Mouse (Mus musculus) kidney, adult 2 months (tissue): ENCODE measurements around the gene Rab30.

Experiments used
- CTCF ChIP-seq: fragments of 200-500 bp; conservative IDR thresholded peaks from 2 replicates; pipeline ENCODE4 v1.5.1; 2011; ENCODE audit warnings: low read depth, mild to moderate bottlenecking, control low read depth, low read length, moderate library complexity, mixed read lengths; ENCODE audit not compliant: insufficient read depth, insufficient read length
- POLR2A ChIP-seq: fragments of 200-500 bp; IDR thresholded peaks from one replicate; pipeline ENCODE4 v1.6.1; 2011; ENCODE audit warnings: low read depth, low read length, control low read depth

DNA sequence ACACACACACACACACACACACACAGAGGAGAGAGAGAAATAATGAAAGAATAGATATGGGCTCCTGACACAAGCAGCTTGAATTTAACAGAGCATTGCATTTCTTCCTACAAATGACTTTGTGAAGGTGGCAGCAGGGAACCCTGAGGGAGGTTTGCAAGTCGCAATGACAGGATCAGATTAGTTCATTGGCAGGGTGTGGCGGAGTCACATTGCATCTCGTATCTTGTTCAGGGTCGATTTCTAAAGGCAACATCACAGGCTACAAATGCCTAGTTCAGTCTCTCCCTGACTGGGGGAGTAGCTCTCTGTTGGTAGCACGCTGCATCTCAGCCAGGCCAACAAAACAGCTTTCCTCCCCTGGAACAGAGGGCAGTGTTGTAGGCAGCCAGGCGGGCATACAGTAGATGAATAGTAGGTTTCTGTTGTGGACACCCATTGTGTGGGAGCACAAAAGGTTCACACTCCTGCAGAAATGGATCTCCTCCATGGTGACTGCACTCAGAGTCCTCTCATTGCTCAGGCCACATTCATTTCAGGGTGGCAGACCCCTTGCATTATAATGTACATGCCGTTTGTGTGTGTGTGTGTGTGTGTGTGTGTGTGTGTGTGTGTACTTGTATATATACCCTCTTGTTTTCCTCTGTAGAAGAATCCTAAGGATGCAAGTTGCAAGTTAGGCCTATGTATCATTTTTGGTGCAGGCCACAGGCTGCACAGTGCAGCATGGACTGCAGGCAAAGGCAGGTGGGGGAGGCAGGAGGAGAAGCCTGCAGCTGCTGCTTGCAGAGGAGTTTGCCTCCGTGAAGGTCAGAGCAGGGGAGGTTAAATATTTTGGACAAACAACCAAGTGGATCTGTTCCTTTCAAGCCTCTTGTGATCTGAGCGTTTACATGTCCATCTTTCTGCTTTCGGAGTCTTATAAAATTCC lies 58.5 kb downstream of the Rab30 start:
- no peak for TF ChIP-seq CTCF
- no peak for TF ChIP-seq POLR2A
